Mouse (Mus musculus): ENCODE results near the gene Timeless. TPM values are rescaled to one million over a fixed set of nuclear protein-coding genes. Genes with fewer than 3 reads are reported as not detected.
"Not testable (repeated sequence)": the region's sequence is repeated elsewhere in the genome, so short reads cannot be mapped to it uniquely, and the experiment has no call there.

Timeless gene
- total RNA-seq, 2 experiments from 2014 or later: 7.5 to 8.8 TPM

DNA sequence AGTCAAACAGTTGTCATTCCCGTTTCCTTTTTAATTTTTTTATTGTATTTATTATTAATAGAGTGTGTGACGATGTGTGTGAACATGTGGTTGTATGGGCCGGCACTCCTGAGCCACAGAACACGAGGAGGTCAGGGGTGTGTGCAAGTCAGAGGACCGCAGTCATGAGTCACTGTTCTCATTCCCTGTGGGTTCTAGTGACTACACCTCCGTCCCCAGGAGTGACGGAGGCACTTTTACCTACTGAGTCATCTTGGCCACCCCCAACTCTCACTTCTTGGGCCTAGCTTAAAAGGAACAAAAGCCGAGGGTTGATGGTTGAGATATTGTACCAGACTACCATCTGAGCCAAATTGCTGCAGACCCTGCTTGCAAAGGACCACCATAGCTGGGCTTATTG lies 24.5 kb downstream of the Timeless start:
- no peak for DNase-seq

DNA sequence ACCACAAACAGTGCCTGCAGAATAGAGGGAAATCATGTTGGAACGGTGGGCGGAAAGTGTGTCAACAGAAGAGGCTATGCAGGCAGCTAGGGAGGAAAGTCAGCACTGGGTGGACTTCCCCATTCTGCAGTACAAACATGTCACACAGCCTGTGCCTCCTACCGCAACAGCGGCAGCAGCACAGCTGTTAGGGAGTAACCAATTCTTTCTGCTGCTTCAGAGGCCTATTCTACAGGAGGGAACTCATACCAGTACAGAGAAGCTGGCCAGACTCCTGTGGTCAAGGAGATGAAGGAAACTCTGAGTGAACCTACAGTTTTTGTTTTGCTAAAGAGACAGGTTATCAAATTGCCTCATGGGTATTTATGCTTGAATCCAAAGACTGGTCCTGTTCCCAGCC lies 27.1 kb downstream of the Timeless start:
- no peak for DNase-seq

GRCm38 (mm10) chr10:128259946-128260345 lies 28.1 kb downstream of the Timeless start:
- no peak for DNase-seq

- not testable (repeated sequence) for DNase-seq
These were observed 28.5 kb downstream of the Timeless start for GRCm38 (mm10) chr10:128260376-128260775.

GRCm38 (mm10) chr10:128262300-128262699 lies 30.4 kb downstream of the Timeless start:
- DNase-seq: no peak

DNA sequence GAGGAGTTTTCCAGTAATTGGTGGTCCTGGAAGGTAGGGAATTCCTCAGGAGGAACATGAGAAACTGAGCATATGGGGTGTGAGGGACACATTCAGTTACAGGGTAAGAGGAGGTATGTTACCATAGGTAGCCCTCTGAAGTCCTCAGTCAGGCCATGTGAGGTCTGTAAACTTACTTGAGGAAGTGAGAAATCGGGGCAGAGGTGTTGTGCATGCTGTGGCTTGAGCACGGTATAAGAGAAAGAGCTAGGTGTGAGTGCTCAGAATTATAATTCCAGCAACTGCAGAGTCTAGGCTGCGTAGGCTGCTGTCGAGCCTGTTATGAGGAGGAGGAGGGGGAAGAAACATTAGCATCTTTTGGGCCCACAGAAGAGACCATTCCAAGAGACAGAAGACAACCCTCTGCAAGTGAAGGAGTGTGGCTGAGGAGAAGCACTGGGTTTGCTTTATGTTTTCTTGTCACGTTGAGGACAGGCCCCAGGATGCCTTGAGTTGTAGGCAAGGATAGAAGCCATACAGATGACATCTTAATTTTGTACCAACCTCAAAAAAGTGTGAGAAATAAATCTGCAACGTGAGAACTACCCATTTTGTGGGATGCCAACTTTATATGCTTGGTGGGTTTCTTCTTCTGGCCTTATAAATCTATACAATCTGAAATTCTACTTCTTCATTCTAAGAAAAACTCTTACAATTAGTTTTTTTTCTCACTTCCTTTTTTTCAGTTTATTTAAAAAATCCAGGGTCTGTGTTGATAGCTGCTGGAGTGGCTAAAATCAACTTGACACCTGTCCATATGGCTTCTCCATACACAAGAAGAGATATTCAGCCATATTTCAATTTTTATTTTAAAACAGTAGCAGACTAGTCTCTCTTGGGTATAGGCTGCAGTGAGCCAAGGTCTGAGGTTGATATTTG lies 31.8 kb downstream of the Timeless start:
- DNase-seq: no peak

DNA sequence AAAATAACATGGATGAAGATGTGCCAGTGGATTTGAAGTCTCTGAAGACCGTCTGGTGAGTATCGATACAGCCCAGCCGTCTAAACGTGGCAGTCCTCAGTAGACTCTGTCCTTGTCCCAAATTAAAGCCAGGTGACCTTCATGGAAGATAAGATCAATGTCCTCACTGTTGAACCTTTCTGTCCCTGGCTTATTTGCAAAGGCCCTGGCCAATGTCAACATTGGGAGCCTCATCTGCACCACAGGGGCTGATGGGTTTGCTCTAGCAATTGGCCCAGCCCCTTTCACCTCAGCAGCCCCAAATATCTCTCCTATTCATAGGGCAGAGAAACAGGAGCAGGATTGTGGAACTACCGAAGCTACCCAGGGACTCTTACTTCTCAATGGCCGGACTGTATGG lies 36.5 kb downstream of the Timeless start, which contains the start of gene Apof:
Gene Apof (plus strand): TSS at position 301 of the 400 bp plus-strand sequence.
- no peak for DNase-seq

DNA sequence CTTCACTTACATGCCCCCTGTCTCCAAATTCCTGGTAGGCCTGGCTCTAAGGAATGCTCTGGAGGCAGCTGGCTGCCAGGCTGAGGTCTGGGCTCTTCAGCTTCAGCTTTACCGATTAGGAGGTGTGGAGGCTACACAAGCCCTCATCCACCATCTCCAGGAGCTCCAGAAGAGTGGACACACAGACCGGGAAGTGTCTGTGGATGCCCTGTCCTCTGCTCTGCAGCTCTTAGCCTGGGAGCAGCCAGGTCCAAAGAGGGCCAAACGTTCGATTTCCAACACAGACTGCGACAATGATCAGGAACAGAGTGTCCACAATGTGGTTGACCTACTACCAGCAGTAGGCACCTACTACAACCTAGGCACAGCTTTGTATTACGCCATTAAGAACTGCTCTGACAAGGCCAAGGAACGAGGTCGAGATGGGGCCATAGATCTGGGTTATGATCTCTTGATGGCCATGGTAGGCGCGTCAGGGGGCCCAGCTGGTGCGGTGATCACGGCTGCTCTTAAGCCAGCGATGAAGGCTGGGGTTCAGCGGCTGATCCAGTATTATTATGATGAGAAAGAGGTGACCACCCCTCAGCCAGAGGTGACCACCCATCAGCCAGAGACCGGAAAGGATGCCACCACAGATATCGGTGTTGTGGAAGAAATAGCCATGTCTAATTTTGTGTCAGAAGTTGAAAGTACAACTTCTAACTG lies 37.5 kb downstream of the Timeless start:
- DNase-seq: no peak

- peak; percentile 94 for DNase-seq
These were observed 38.5 kb downstream of the Timeless start, which contains the start of gene Stat2 for GRCm38 (mm10) chr10:128270287-128270841. Gene Stat2, plus strand, starts transcription at chr10:128270559.

DNA sequence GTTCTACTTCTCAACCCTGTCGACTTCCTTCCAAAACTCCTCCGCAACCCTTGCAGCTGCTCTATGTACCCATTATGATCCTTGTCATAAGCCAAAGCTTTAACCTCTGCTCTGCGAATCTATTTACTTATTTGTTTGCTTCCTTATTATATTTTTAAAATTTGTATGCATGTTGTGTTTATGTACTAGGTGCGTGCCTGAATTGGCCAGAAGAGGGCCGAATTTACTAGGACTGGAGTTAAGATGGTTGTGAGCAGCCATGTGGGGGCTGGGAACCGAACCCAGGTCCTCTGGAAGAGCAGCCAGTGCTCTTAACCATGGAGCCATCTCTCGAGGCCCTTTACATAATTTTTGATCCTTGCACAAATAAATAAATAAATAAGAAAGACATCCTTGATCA lies 39.0 kb downstream of the Timeless start:
- DNase-seq: no peak

- DNase-seq: no peak
These were observed 40.0 kb downstream of the Timeless start for GRCm38 (mm10) chr10:128271883-128272282.

- DNase-seq: not testable (repeated sequence)
These were observed 41.1 kb downstream of the Timeless start for GRCm38 (mm10) chr10:128272819-128273439.

GRCm38 (mm10) chr10:128275374-128275773 lies 43.5 kb downstream of the Timeless start:
- DNase-seq: not testable (repeated sequence)

DNA sequence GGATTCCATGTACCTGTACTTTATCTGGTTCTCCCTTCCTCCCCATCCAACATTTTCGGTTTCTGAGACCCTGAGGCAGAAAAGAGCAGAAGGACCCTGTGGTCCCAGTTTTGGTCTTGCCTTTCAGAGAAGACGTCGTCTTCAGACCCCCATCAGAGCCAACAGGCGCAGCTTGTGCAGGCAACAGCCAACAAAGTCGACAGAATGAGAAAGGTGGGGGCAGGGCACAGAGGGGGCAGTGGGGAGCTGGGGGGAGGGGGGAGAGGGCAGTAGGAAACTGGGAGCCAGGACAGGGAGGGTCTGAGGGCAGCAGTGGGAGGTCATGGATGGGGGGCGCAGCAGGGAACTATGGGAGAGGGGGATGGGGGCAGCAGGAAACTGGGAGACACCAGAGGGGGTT lies 46.3 kb downstream of the Timeless start:
- no peak for DNase-seq

GRCm38 (mm10) chr10:128280943-128281342 lies 49.1 kb downstream of the Timeless start:
- no peak for DNase-seq

- no peak for DNase-seq
These were observed 49.8 kb downstream of the Timeless start for GRCm38 (mm10) chr10:128281682-128282081.

- no peak for DNase-seq
These were observed 51.1 kb downstream of the Timeless start for GRCm38 (mm10) chr10:128282886-128283450.

- DNase-seq: peak; percentile 75
These were observed 52.0 kb downstream of the Timeless start for GRCm38 (mm10) chr10:128283604-128284579.

DNA sequence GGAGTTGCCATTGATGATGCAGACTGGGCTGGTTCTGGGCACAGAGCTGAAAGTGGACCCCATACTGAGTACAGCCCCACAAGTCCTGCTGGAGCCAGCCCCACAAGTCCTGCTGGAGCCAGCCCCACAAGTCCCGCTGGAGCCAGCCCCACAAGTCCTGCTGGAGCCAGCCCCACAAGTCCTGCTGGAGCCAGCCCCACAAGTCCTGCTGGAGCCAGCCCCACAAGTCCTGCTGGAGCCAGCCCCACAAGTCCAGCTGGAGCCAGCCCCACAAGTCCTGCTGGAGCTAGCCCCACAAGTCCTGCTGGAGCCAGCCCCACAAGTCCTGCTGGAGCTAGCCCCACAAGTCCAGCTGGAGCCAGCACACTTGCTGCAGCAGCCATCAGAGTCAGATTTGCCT lies 58.7 kb downstream of the Timeless start:
- peak; percentile 41 for DNase-seq

GRCm38 (mm10) chr10:128296370-128297090 lies 64.7 kb downstream of the Timeless start:
- no peak for DNase-seq
